Mouse (Mus musculus) CH12.LX (cell line): ENCODE measurements around the gene Tmem212. TPM values are rescaled to one million over a fixed set of nuclear protein-coding genes. Genes with fewer than 3 reads are reported as not detected.

Source experiments
- DNase-seq: peaks from one replicate; pipeline ENCODE4 v3.0.0-alpha.2; 2013; ENCODE audit errors: extremely low read depth
- H3K27ac ChIP-seq: 2 replicates; pipeline ENCODE4 v1.5.1; 2012; ENCODE audit warnings: low read depth, mild to moderate bottlenecking, control low read depth, moderate library complexity; ENCODE audit not compliant: insufficient read depth
- H3K27me3 ChIP-seq: replicated peaks from 2 replicates; pipeline ENCODE3; 2012; ENCODE audit warnings: inconsistent platforms
- H3K36me3 ChIP-seq, 2 experiments: replicated peaks in 1 of 2; 2 replicates each; pipeline versions ENCODE3 to v1.6.1; 2012; ENCODE audit warnings: inconsistent platforms in 1 of 2, low read length in 1 of 2, mild to moderate bottlenecking in 1 of 2, mixed read lengths in 1 of 2, moderate library complexity in 1 of 2; ENCODE audit not compliant: control insufficient read depth in 1 of 2, insufficient read depth in 1 of 2
- H3K4me1 ChIP-seq, 2 experiments: 2 replicates each; pipeline ENCODE4 v1.6.1; 2012; ENCODE audit warnings: inconsistent platforms in 1 of 2, moderate library complexity in 1 of 2; ENCODE audit not compliant: insufficient read depth in 2 of 2, control insufficient read depth in 1 of 2
- H3K4me2 ChIP-seq: 2 replicates; pipeline ENCODE4 v1.6.1; 2012; ENCODE audit warnings: low read depth, mild to moderate bottlenecking, control low read depth; ENCODE audit not compliant: poor library complexity, insufficient read depth, severe bottlenecking
- H3K4me3 ChIP-seq, 3 experiments: fragments of 150-350 bp in 1 of 3; sonication (generic) in 1 of 3; replicated peaks in 1 of 3; 2 replicates each; pipeline versions ENCODE3 to v1.5.1; 2011 to 2012; ENCODE audit warnings: low read depth in 2 of 3, low read length in 2 of 3, mild to moderate bottlenecking in 2 of 3, moderate library complexity in 2 of 3, control low read depth in 1 of 3, improper control_type of control experiment in 1 of 3, inconsistent platforms in 1 of 3, mixed read lengths in 1 of 3; ENCODE audit not compliant: poor library complexity in 1 of 3
- H3K79me2 ChIP-seq: replicated peaks from 2 replicates; pipeline ENCODE4 v1.6.1; 2012; ENCODE audit warnings: mild to moderate bottlenecking, moderate library complexity; ENCODE audit not compliant: control insufficient read depth, poor library complexity, insufficient read depth, severe bottlenecking; ENCODE audit errors: extremely low read depth
- H3K9ac ChIP-seq: 2 replicates; pipeline ENCODE4 v1.6.1; 2012; ENCODE audit warnings: low read depth, mild to moderate bottlenecking, control low read depth, moderate library complexity; ENCODE audit not compliant: insufficient read depth
- H3K9me3 ChIP-seq: replicated peaks from 2 replicates; pipeline ENCODE3; 2012; ENCODE audit warnings: low read length, inconsistent platforms, mixed read lengths
- BHLHE40 ChIP-seq: IDR thresholded peaks from 2 replicates; pipeline ENCODE4 v1.6.1; 2011; ENCODE audit warnings: mild to moderate bottlenecking, low read depth, low read length, improper control_type of control experiment
- CHD2 ChIP-seq: IDR thresholded peaks from 2 replicates; pipeline ENCODE4 v1.6.1; 2011; ENCODE audit warnings: low read length, improper control_type of control experiment
- CTCF ChIP-seq, 2 experiments: IDR thresholded peaks in 1 of 2; conservative IDR thresholded peaks in 1 of 2; 2 replicates each; pipeline ENCODE4 v1.5.1; 2011 to 2012; ENCODE audit warnings: low read depth in 2 of 2, low read length in 2 of 2, improper control_type of control experiment in 1 of 2, inconsistent platforms in 1 of 2, mild to moderate bottlenecking in 1 of 2, moderate library complexity in 1 of 2
- E2F4 ChIP-seq: IDR thresholded peaks from 2 replicates; pipeline ENCODE4 v1.6.1; 2011; ENCODE audit warnings: low read depth, low read length, improper control_type of control experiment; ENCODE audit not compliant: insufficient replicate concordance
- ELF1 ChIP-seq: IDR thresholded peaks from 2 replicates; pipeline ENCODE4 v1.6.1; 2014; ENCODE audit warnings: low read depth, mild to moderate bottlenecking, inconsistent platforms, low read length, improper control_type of control experiment
- HCFC1 ChIP-seq: IDR thresholded peaks from 2 replicates; pipeline ENCODE4 v1.6.1; 2012; ENCODE audit warnings: low read depth, mild to moderate bottlenecking, inconsistent platforms, low read length, improper control_type of control experiment
- IRF4 ChIP-seq: IDR thresholded peaks from 2 replicates; pipeline ENCODE4 v1.6.1; 2014; ENCODE audit warnings: low read depth, mild to moderate bottlenecking, inconsistent platforms, low read length, improper control_type of control experiment
- JUN ChIP-seq: IDR thresholded peaks from 2 replicates; pipeline ENCODE4 v1.6.1; 2011; ENCODE audit warnings: low read depth, mild to moderate bottlenecking, low read length, improper control_type of control experiment, moderate library complexity; ENCODE audit not compliant: insufficient read depth
- KAT2A ChIP-seq: IDR thresholded peaks from 2 replicates; pipeline ENCODE4 v1.6.1; 2012; ENCODE audit warnings: low read length, improper control_type of control experiment, inconsistent platforms; ENCODE audit not compliant: insufficient replicate concordance
- MAZ ChIP-seq: IDR thresholded peaks from 2 replicates; pipeline ENCODE4 v1.6.1; 2012; ENCODE audit warnings: low read depth, mild to moderate bottlenecking, inconsistent platforms, low read length, improper control_type of control experiment, moderate library complexity
- MEF2A ChIP-seq: IDR thresholded peaks from 2 replicates; pipeline ENCODE4 v1.6.1; 2014; ENCODE audit warnings: low read depth, mild to moderate bottlenecking, inconsistent platforms, low read length, improper control_type of control experiment, borderline replicate concordance
- MXI1 ChIP-seq: IDR thresholded peaks from 2 replicates; pipeline ENCODE4 v1.6.1; 2011; ENCODE audit warnings: mild to moderate bottlenecking, low read depth, low read length, improper control_type of control experiment
- MYC ChIP-seq: IDR thresholded peaks from 2 replicates; pipeline ENCODE4 v1.6.1; 2011; ENCODE audit warnings: low read depth, mild to moderate bottlenecking, improper control_type of control experiment, low read length
- NELFE ChIP-seq: IDR thresholded peaks from 2 replicates; pipeline ENCODE4 v1.6.1; 2011; ENCODE audit warnings: low read depth, low read length, improper control_type of control experiment
- NRF1 ChIP-seq: IDR thresholded peaks from 2 replicates; pipeline ENCODE4 v1.6.1; 2014; ENCODE audit warnings: low read depth, mild to moderate bottlenecking, inconsistent platforms, low read length, improper control_type of control experiment, moderate library complexity
- POLR2A ChIP-seq: IDR thresholded peaks from 2 replicates; pipeline ENCODE4 v1.6.1; 2011; ENCODE audit warnings: low read depth, mild to moderate bottlenecking, improper control_type of control experiment, low read length
- RAD21 ChIP-seq: IDR thresholded peaks from 2 replicates; pipeline ENCODE4 v1.6.1; 2011; ENCODE audit warnings: low read depth, mild to moderate bottlenecking, low read length, improper control_type of control experiment, moderate library complexity
- RCOR1 ChIP-seq: conservative IDR thresholded peaks from 2 replicates; pipeline ENCODE4 v1.6.1; 2012; ENCODE audit warnings: low read depth, mild to moderate bottlenecking, inconsistent platforms, low read length, improper control_type of control experiment
- TBP ChIP-seq: conservative IDR thresholded peaks from 2 replicates; pipeline ENCODE4 v1.6.1; 2011; ENCODE audit warnings: low read depth, low read length, improper control_type of control experiment
- ZC3H11A ChIP-seq: IDR thresholded peaks from 2 replicates; pipeline ENCODE4 v1.6.1; 2012; ENCODE audit warnings: low read depth, mild to moderate bottlenecking, inconsistent platforms, low read length, improper control_type of control experiment
- ZMIZ1 ChIP-seq: IDR thresholded peaks from 2 replicates; pipeline ENCODE4 v1.6.1; 2012; ENCODE audit warnings: low read depth, mild to moderate bottlenecking, inconsistent platforms, low read length, improper control_type of control experiment
- ZNF384 ChIP-seq: IDR thresholded peaks from 2 replicates; pipeline ENCODE4 v1.6.1; 2012; ENCODE audit warnings: low read depth, low read length, improper control_type of control experiment, inconsistent platforms
- dilution Hi-C: fragments of 300-500 bp; cut with MboI; formaldehyde crosslinking; loops from 2 replicates; pipeline ENCODE4 v1.14.3; 2020; ENCODE audit warnings: low sequenced_read_pairs; ENCODE audit not compliant: extremely low pct_unique_long_range_greater_than_20kb, extremely low pct_ligation_motif_present
- in situ Hi-C: fragments of 300-500 bp; cut with MboI; formaldehyde crosslinking; loops from 3 replicates; pipeline ENCODE4 v1.14.3; 2019; ENCODE audit warnings: low sequenced_read_pairs, low pct_ligation_motif_present, low pct_unique_long_range_greater_than_20kb, mixed read lengths
- polyA plus RNA-seq: library from polyadenylated mRNA; unstranded; fragments of >175 nt; gene quantifications from 2 replicates; pipeline ENCODE4 v1.2.1, GENCODE M21; 2012; ENCODE audit warnings: low read depth; ENCODE audit not compliant: insufficient read length
- total RNA-seq, 2 experiments: library from RNA; depleted of rRNA; stranded (reverse); fragments of 300-350 nt in 1 of 2; fragments of >200 nt in 1 of 2; gene quantifications; 2 replicates each; pipeline ENCODE4 v1.2.3; 2012 to 2014

The Tmem212 gene
- total and polyA plus RNA-seq, 3 experiments, result not detected

DNA sequence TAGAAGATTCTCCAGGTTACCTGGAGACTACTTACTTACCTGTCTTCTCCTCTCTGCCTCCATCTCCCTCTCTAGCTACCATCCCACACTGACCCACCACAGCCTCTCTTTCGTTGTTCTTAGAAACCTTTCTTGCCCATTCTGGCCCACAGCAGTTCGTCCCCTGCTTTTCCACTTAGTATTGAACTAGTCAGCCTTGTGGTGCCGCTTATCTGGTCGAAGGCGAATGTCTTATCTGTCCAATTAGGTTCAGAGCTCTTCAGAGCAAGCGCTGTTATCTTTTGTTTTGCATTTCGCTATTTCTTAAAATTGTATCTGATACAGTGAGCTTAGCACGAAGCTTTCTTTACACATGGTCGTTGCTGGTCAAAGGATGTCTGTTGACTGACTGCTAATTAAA lies 56.9 kb downstream of the Tmem212 start:
- in situ Hi-C loops (no loop called here), dilution Hi-C loops (no loop called here)
- DNase-seq, result no peak
- Histone ChIP-seq H3K4me1 (no peaks in the 10 kb centered on the region), H3K79me2 (no peaks in the 10 kb centered on the region), H3K27me3 (no peaks in the 10 kb centered on the region), H3K4me2 (no peak overlapping the region), H3K9me3 (peaks cover 73% of the 10 kb centered on the region), H3K27ac (no peak overlapping the region), H3K4me3 (no peak overlapping the region), H3K9ac (no peak overlapping the region), H3K36me3 (no peaks in the 10 kb centered on the region)
- TF ChIP-seq MYC (no peak), NRF1 (no peak), POLR2A (no peak), MXI1 (no peak), BHLHE40 (no peak), CTCF (conservative IDR thresholded peaks at IDR 0.05 in 1 of 2, IDR thresholded peaks at IDR 0.05 in 1 of 2; ENCODE audit: low read depth in 2 of 2, low read length in 2 of 2) (no peak), RAD21 (no peak), JUN (no peak), ELF1 (no peak), MAZ (no peak), CHD2 (no peak), IRF4 (no peak), E2F4 (no peak)

DNA sequence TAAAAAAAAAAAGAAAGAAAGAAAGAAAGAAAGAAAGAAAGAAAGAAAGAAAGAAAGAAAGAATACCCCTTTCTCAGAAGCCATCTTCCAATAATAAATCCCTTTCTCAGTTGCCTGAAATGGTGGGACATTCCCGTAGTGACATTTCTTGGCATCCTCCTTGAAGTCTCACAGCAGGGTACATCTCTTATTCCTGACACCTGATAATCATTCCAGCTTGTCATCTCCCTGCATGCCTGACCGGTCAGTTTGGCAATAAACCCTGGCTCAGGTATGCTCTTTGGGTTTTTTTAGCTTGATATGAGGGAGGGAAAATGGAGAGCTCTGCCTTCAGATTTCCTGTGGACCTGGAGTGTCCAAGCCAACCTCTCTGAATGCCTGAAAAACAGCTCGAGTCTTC lies 59.9 kb downstream of the Tmem212 start:
- Histone ChIP-seq H3K4me3 (no peak overlapping the region), H3K4me2 (no peak overlapping the region), H3K27ac (no peak overlapping the region), H3K27me3 (no peaks in the 10 kb centered on the region), H3K4me1 (no peaks in the 10 kb centered on the region), H3K36me3 (no peaks in the 10 kb centered on the region), H3K9me3 (peaks cover 73% of the 10 kb centered on the region), H3K79me2 (no peaks in the 10 kb centered on the region), H3K9ac (no peak overlapping the region)
- dilution Hi-C loops, result no loop called here
- no peak for DNase-seq
- no peak for TF ChIP-seq CTCF (conservative IDR thresholded peaks at IDR 0.05 in 1 of 2, IDR thresholded peaks at IDR 0.05 in 1 of 2; ENCODE audit: low read depth in 2 of 2, low read length in 2 of 2)
- no peak for TF ChIP-seq ZMIZ1
- no peak for TF ChIP-seq MYC
- no peak for TF ChIP-seq ZNF384
- TF ChIP-seq MXI1, result no peak
- TF ChIP-seq NELFE, result no peak
- no peak for TF ChIP-seq MEF2A
- no peak for TF ChIP-seq HCFC1
- TF ChIP-seq TBP, result no peak
- TF ChIP-seq KAT2A, result no peak
- TF ChIP-seq RCOR1, result no peak
- TF ChIP-seq JUN, result no peak
- no peak for TF ChIP-seq ZC3H11A
- no peak for TF ChIP-seq RAD21
- in situ Hi-C loops, result no loop called here
